Mouse (Mus musculus): ENCODE data around the gene Magt1. TPM values are rescaled to one million over a fixed set of nuclear protein-coding genes. Genes with fewer than 3 reads are reported as not detected.
"Not testable (repeated sequence)": the region's sequence is repeated elsewhere in the genome, so short reads cannot be mapped to it uniquely, and the experiment has no call there.

Gene Magt1
- polyA plus RNA-seq, 1 experiment, result 1.3 TPM

- TF ChIP-seq POLR2A (IDR thresholded peaks at IDR 0.05; ENCODE audit: control insufficient read depth, low read depth, low read length), result no peak
- TF ChIP-seq CTCF (IDR thresholded peaks at IDR 0.05; ENCODE audit: control insufficient read depth, insufficient read depth, insufficient replicate concordance, low read depth, low read length), result no peak
Measured at GRCm38 (mm10) chrX:106013217-106013616, 1.5 kb upstream of the Magt1 start.

GRCm38 (mm10) chrX:106012559-106012958 lies 853 bp upstream of the Magt1 start:
- TF ChIP-seq CTCF (IDR thresholded peaks at IDR 0.05; ENCODE audit: control insufficient read depth, insufficient read depth, insufficient replicate concordance, low read depth, low read length), result no peak
- no peak for TF ChIP-seq POLR2A (IDR thresholded peaks at IDR 0.05; ENCODE audit: control insufficient read depth, low read depth, low read length)
- no peaks in the 10 kb centered on the region for H3K36me3 ChIP-seq (ENCODE audit: control insufficient read depth, insufficient read depth, low read length)
- no peaks in the 10 kb centered on the region for H3K27me3 ChIP-seq (ENCODE audit: control insufficient read depth, insufficient read depth, low read length)
- no peaks in the 10 kb centered on the region for H3K4me1 ChIP-seq (ENCODE audit: control insufficient read depth, insufficient read depth, low read length)
- H3K4me3 ChIP-seq (ENCODE audit: control insufficient read depth, low read depth, low read length), result no peak overlapping the region
- H3K27ac ChIP-seq (ENCODE audit: control insufficient read depth, insufficient read depth, low read depth, low read length), result no peak overlapping the region

More at GRCm38 (mm10) chrX:106013217-106013616, 1.5 kb upstream of the Magt1 start:
- H3K4me1 ChIP-seq (ENCODE audit: control insufficient read depth, insufficient read depth, low read length), result no peaks in the 10 kb centered on the region
- no peak overlapping the region for H3K4me3 ChIP-seq (ENCODE audit: control insufficient read depth, low read depth, low read length)
- H3K27ac ChIP-seq (ENCODE audit: control insufficient read depth, insufficient read depth, low read depth, low read length), result no peak overlapping the region
- no peaks in the 10 kb centered on the region for H3K27me3 ChIP-seq (ENCODE audit: control insufficient read depth, insufficient read depth, low read length)
- H3K36me3 ChIP-seq (ENCODE audit: control insufficient read depth, insufficient read depth, low read length), result no peaks in the 10 kb centered on the region

GRCm38 (mm10) chrX:106010762-106011161 lies 944 bp downstream of the Magt1 start:
- H3K4me3 ChIP-seq (ENCODE audit: control insufficient read depth, low read depth, low read length), result peak overlapping the region; percentile 85
- H3K27me3 ChIP-seq (ENCODE audit: control insufficient read depth, insufficient read depth, low read length), result no peaks in the 10 kb centered on the region
- H3K4me1 ChIP-seq (ENCODE audit: control insufficient read depth, insufficient read depth, low read length), result no peaks in the 10 kb centered on the region
- no peak overlapping the region for H3K27ac ChIP-seq (ENCODE audit: control insufficient read depth, insufficient read depth, low read depth, low read length)
- TF ChIP-seq POLR2A (IDR thresholded peaks at IDR 0.05; ENCODE audit: control insufficient read depth, low read depth, low read length) (no peak), CTCF (IDR thresholded peaks at IDR 0.05; ENCODE audit: control insufficient read depth, insufficient read depth, insufficient replicate concordance, low read depth, low read length) (no peak)
- H3K36me3 ChIP-seq (ENCODE audit: control insufficient read depth, insufficient read depth, low read length), result no peaks in the 10 kb centered on the region

- no peaks in the 10 kb centered on the region for H3K4me1 ChIP-seq (ENCODE audit: control insufficient read depth, insufficient read depth, low read length)
- no peaks in the 10 kb centered on the region for H3K36me3 ChIP-seq (ENCODE audit: control insufficient read depth, insufficient read depth, low read length)
- no peaks in the 10 kb centered on the region for H3K27me3 ChIP-seq (ENCODE audit: control insufficient read depth, insufficient read depth, low read length)
- H3K4me3 ChIP-seq (ENCODE audit: control insufficient read depth, low read depth, low read length), result no peak overlapping the region
- TF ChIP-seq POLR2A (IDR thresholded peaks at IDR 0.05; ENCODE audit: control insufficient read depth, low read depth, low read length) (no peak), CTCF (IDR thresholded peaks at IDR 0.05; ENCODE audit: control insufficient read depth, insufficient read depth, insufficient replicate concordance, low read depth, low read length) (no peak)
- H3K27ac ChIP-seq (ENCODE audit: control insufficient read depth, insufficient read depth, low read depth, low read length), result no peak overlapping the region
Measured at GRCm38 (mm10) chrX:106001605-106002004, 10.1 kb downstream of the Magt1 start.

- not testable (repeated sequence) for H3K4me3 ChIP-seq (ENCODE audit: control insufficient read depth, low read depth, low read length); H3K27me3 ChIP-seq (ENCODE audit: control insufficient read depth, insufficient read depth, low read length); H3K27ac ChIP-seq (ENCODE audit: control insufficient read depth, insufficient read depth, low read depth, low read length); H3K36me3 ChIP-seq (ENCODE audit: control insufficient read depth, insufficient read depth, low read length); H3K4me1 ChIP-seq (ENCODE audit: control insufficient read depth, insufficient read depth, low read length)
Measured at GRCm38 (mm10) chrX:105957091-105957490, 54.6 kb downstream of the Magt1 start.

GRCm38 (mm10) chrX:105953999-105954398 lies 57.7 kb downstream of the Magt1 start:
- TF ChIP-seq POLR2A (IDR thresholded peaks at IDR 0.05; ENCODE audit: control insufficient read depth, low read depth, low read length), result no peak
- TF ChIP-seq CTCF (IDR thresholded peaks at IDR 0.05; ENCODE audit: control insufficient read depth, insufficient read depth, insufficient replicate concordance, low read depth, low read length), result no peak
- Histone ChIP-seq H3K4me3 (ENCODE audit: control insufficient read depth, low read depth, low read length) (no peak overlapping the region), H3K36me3 (ENCODE audit: control insufficient read depth, insufficient read depth, low read length) (no peaks in the 10 kb centered on the region), H3K27ac (ENCODE audit: control insufficient read depth, insufficient read depth, low read depth, low read length) (no peak overlapping the region), H3K27me3 (ENCODE audit: control insufficient read depth, insufficient read depth, low read length) (no peaks in the 10 kb centered on the region), H3K4me1 (ENCODE audit: control insufficient read depth, insufficient read depth, low read length) (no peaks in the 10 kb centered on the region)

- no peak for TF ChIP-seq POLR2A (IDR thresholded peaks at IDR 0.05; ENCODE audit: control insufficient read depth, low read depth, low read length)
- no peak for TF ChIP-seq CTCF (IDR thresholded peaks at IDR 0.05; ENCODE audit: control insufficient read depth, insufficient read depth, insufficient replicate concordance, low read depth, low read length)
- Histone ChIP-seq H3K36me3 (ENCODE audit: control insufficient read depth, insufficient read depth, low read length) (no peaks in the 10 kb centered on the region), H3K4me1 (ENCODE audit: control insufficient read depth, insufficient read depth, low read length) (no peaks in the 10 kb centered on the region), H3K4me3 (ENCODE audit: control insufficient read depth, low read depth, low read length) (no peak overlapping the region), H3K27ac (ENCODE audit: control insufficient read depth, insufficient read depth, low read depth, low read length) (no peak overlapping the region), H3K27me3 (ENCODE audit: control insufficient read depth, insufficient read depth, low read length) (no peaks in the 10 kb centered on the region)
Measured at GRCm38 (mm10) chrX:105946357-105946756, 65.3 kb downstream of the Magt1 start.

- no peak overlapping the region for H3K27ac ChIP-seq (ENCODE audit: control insufficient read depth, insufficient read depth, low read depth, low read length)
- H3K4me1 ChIP-seq (ENCODE audit: control insufficient read depth, insufficient read depth, low read length), result no peaks in the 10 kb centered on the region
- TF ChIP-seq CTCF (IDR thresholded peaks at IDR 0.05; ENCODE audit: control insufficient read depth, insufficient read depth, insufficient replicate concordance, low read depth, low read length) (no peak), POLR2A (IDR thresholded peaks at IDR 0.05; ENCODE audit: control insufficient read depth, low read depth, low read length) (no peak)
- H3K27me3 ChIP-seq (ENCODE audit: control insufficient read depth, insufficient read depth, low read length), result no peaks in the 10 kb centered on the region
- H3K36me3 ChIP-seq (ENCODE audit: control insufficient read depth, insufficient read depth, low read length), result no peaks in the 10 kb centered on the region
- H3K4me3 ChIP-seq (ENCODE audit: control insufficient read depth, low read depth, low read length), result no peak overlapping the region
Measured at GRCm38 (mm10) chrX:105939245-105939644, 72.5 kb downstream of the Magt1 start.
